ENCODE assay signal across 27 mouse cellular contexts in genomic region chrX:104433456-104433855, GRCm38 (mm10). TPM values are rescaled to one million over a fixed set of nuclear protein-coding genes. Genes with fewer than 3 reads are reported as not detected.
DNase-seq lines count a peak whose midpoint lies in the region; ATAC-seq lines count a peak whose summit lies in the region.
"Had no signal": no experiment of that assay in that cellular context is flagged by ENCODE, and none has a peak within 500 bp of the region (broad histone marks: within the 10 kb centered on the region; RNA-seq: fewer than 3 reads in every experiment).

No protein-coding gene starts in this region.

- H3K9ac ChIP-seq in kidney, embryonic 14.5 days (ENCODE audit: low read depth, low read length): no peak overlapping the region
- H3K9ac ChIP-seq in forebrain, embryonic 14.5 days (ENCODE audit: low read length): no peak overlapping the region
- H3K9ac ChIP-seq: forebrain, embryonic 15.5 days; heart, embryonic 12.5 days; hindbrain, embryonic 13.5 days; liver, embryonic 12.5 days; liver, postnatal 0 days; neural tube, embryonic 15.5 days had no signal

- H3K27me3 ChIP-seq in kidney, embryonic 14.5 days (ENCODE audit: control insufficient read depth, insufficient read depth, low read length): no peaks in the 10 kb centered on the region
- H3K27me3 ChIP-seq in midbrain, embryonic 10.5 days (ENCODE audit: low read depth, poor library complexity, severe bottlenecking): peaks cover 87% of the 10 kb centered on the region
- no peaks in the 10 kb centered on the region; the same call in 1 of the 2 replicates for H3K27me3 ChIP-seq in forebrain, embryonic 14.5 days (replicated peaks; ENCODE audit: control insufficient read depth, insufficient read depth, low read length)
- H3K27me3 ChIP-seq: forebrain, embryonic 15.5 days; heart, embryonic 12.5 days had no signal

- no peaks in the 10 kb centered on the region for H3K4me1 ChIP-seq in kidney, embryonic 14.5 days (ENCODE audit: control insufficient read depth, insufficient read depth, low read length)
- no peaks in the 10 kb centered on the region for H3K4me1 ChIP-seq in midbrain, embryonic 10.5 days
- H3K4me1 ChIP-seq in forebrain, embryonic 14.5 days (ENCODE audit: control insufficient read depth, insufficient read depth, low read length): no peaks in the 10 kb centered on the region
- H3K4me1 ChIP-seq: forebrain, embryonic 15.5 days; heart, embryonic 12.5 days; hindbrain, embryonic 13.5 days; liver, embryonic 12.5 days; neural tube, embryonic 15.5 days had no signal

- ATAC-seq in kidney, embryonic 14.5 days (ENCODE audit: low FRiP score, low TSS enrichment): no peak
- no peak for ATAC-seq in forebrain, embryonic 14.5 days
- ATAC-seq: activated CD4-positive, CD25-positive, alpha-beta regulatory T cell, adult 4 months; forebrain, embryonic 15.5 days; intestine, postnatal 0 days; liver, embryonic 12.5 days; liver, postnatal 0 days had no signal

- H3K27ac ChIP-seq in kidney, embryonic 14.5 days (ENCODE audit: low read depth, low read length): no peak overlapping the region
- no peak overlapping the region for H3K27ac ChIP-seq in midbrain, embryonic 10.5 days (replicated peaks)
- no peak overlapping the region for H3K27ac ChIP-seq in forebrain, embryonic 14.5 days (ENCODE audit: low read depth, low read length)
- H3K27ac ChIP-seq: forebrain, embryonic 15.5 days; gastrocnemius, adult 2 months; heart, adult 2 months; hindbrain, embryonic 13.5 days; liver, embryonic 12.5 days; neural tube, embryonic 15.5 days had no signal

- H3K4me2 ChIP-seq in kidney, embryonic 14.5 days (replicated peaks; ENCODE audit: low read depth, low read length): no peak overlapping the region
- no peak overlapping the region for H3K4me2 ChIP-seq in forebrain, embryonic 14.5 days (ENCODE audit: low read length)
- H3K4me2 ChIP-seq: forebrain, embryonic 15.5 days; heart, embryonic 12.5 days; hindbrain, embryonic 13.5 days; liver, embryonic 12.5 days; neural tube, embryonic 15.5 days had no signal

- H3K9me3 ChIP-seq in kidney, embryonic 14.5 days (ENCODE audit: control insufficient read depth, low read length): no peaks in the 10 kb centered on the region
- H3K9me3 ChIP-seq in midbrain, embryonic 10.5 days (replicated peaks): no peaks in the 10 kb centered on the region
- no peaks in the 10 kb centered on the region for H3K9me3 ChIP-seq in forebrain, embryonic 14.5 days (replicated peaks; ENCODE audit: control insufficient read depth, low read length)
- H3K9me3 ChIP-seq: forebrain, embryonic 15.5 days; heart, embryonic 12.5 days; hindbrain, embryonic 13.5 days; liver, embryonic 12.5 days; neural tube, embryonic 15.5 days had no signal

- no peak overlapping the region for H3K4me3 ChIP-seq in kidney, embryonic 14.5 days (ENCODE audit: low read length)
- no peak overlapping the region for H3K4me3 ChIP-seq in midbrain, embryonic 10.5 days
- no peak overlapping the region for H3K4me3 ChIP-seq in forebrain, embryonic 14.5 days (ENCODE audit: low read depth, low read length)
- H3K4me3 ChIP-seq: forebrain, embryonic 15.5 days; gastrocnemius, adult 2 months; heart, adult 2 months; heart, embryonic 12.5 days; hindbrain, embryonic 13.5 days; liver, embryonic 12.5 days; neural tube, embryonic 15.5 days had no signal

- peak; percentile 23 for DNase-seq in kidney, adult 11 months
- DNase-seq in kidney, adult 9 months: peak; percentile 42
- peak; percentile 11 to 39 for DNase-seq in kidney, postnatal 25 days
- peak; percentile 2 for DNase-seq in retina, postnatal 1 day
- DNase-seq in urinary bladder, postnatal 4 days (ENCODE audit: low spot score in 2 of 2): no peak
- DNase-seq in midbrain, embryonic 10.5 days (ENCODE audit: low spot score): no peak
- no peak for DNase-seq in forebrain, embryonic 14.5 days (ENCODE audit: low spot score)
- DNase-seq: adrenal gland, adult 2 months; cerebellum, adult 2 months; cerebellum, postnatal 14 days; gastrocnemius, adult 2 months; gastrocnemius, postnatal 36 days; heart, adult 2 months; heart, postnatal 4 days; left cerebral cortex, postnatal 4 days; liver, postnatal 0 days; lung, postnatal 36 days; midbrain, embryonic 14.5 days; thymus, postnatal 4 days had no signal

- no peaks in the 10 kb centered on the region for H3K36me3 ChIP-seq in kidney, embryonic 14.5 days (ENCODE audit: control insufficient read depth, insufficient read depth, low read length)
- H3K36me3 ChIP-seq in midbrain, embryonic 10.5 days: no peaks in the 10 kb centered on the region
- H3K36me3 ChIP-seq in forebrain, embryonic 14.5 days (ENCODE audit: control insufficient read depth, insufficient read depth, low read length): no peaks in the 10 kb centered on the region
- H3K36me3 ChIP-seq: forebrain, embryonic 15.5 days; heart, embryonic 12.5 days; hindbrain, embryonic 13.5 days; liver, embryonic 12.5 days; neural tube, embryonic 15.5 days had no signal

- 25% methylated on average over 1 of the region's 1 CpGs for WGBS in kidney, embryonic 14.5 days
- 65% methylated on average over 1 of the region's 1 CpGs for WGBS in midbrain, embryonic 10.5 days
- WGBS in forebrain, embryonic 14.5 days: 26% methylated on average over 1 of the region's 1 CpGs

RNA-seq across cellular contexts. Expression of gene Abcb7, which starts 19.8 kb away (rescaled TPM):
- polyA plus RNA-seq in kidney, embryonic 14.5 days (2014; fragmentation: Nextera tagmentation; extraction: Ambion mirVana): 7.6 and 12.8 TPM in 2 replicates
- polyA plus RNA-seq in midbrain, embryonic 10.5 days (2016; fragmentation: Nextera tagmentation; extraction: Ambion mirVana): 10.9 and 12.2 TPM in 2 replicates
- 11.0 and 12.1 TPM in 2 replicates for polyA plus RNA-seq in forebrain, embryonic 14.5 days (2014; fragmentation: Nextera tagmentation; extraction: Ambion mirVana)

RNA-seq across cellular contexts. Expression of gene Uprt, which starts 49.2 kb away (rescaled TPM):
- 1.6 and 3.1 TPM in 2 replicates for polyA plus RNA-seq in kidney, embryonic 14.5 days (2014; fragmentation: Nextera tagmentation; extraction: Ambion mirVana)
- polyA plus RNA-seq in midbrain, embryonic 10.5 days (2016; fragmentation: Nextera tagmentation; extraction: Ambion mirVana): 0.68 and 1.1 TPM in 2 replicates
- 1.2 and 1.6 TPM in 2 replicates for polyA plus RNA-seq in forebrain, embryonic 14.5 days (2014; fragmentation: Nextera tagmentation; extraction: Ambion mirVana)

Comparison
In these comparisons a context has a peak if more than half of its experiments do, and no peak if none do; other contexts are left out.
1. DNase-seq: peak in kidney, adult 11 months (single experiment), kidney, adult 9 months (single experiment), kidney, postnatal 25 days (2 of 2) and retina, postnatal 1 day (single experiment); none in urinary bladder, postnatal 4 days (0 of 2), midbrain, embryonic 10.5 days (single experiment) and forebrain, embryonic 14.5 days (single experiment).